Mouse (Mus musculus): ENCODE data around the gene Slc19a1.

DNA sequence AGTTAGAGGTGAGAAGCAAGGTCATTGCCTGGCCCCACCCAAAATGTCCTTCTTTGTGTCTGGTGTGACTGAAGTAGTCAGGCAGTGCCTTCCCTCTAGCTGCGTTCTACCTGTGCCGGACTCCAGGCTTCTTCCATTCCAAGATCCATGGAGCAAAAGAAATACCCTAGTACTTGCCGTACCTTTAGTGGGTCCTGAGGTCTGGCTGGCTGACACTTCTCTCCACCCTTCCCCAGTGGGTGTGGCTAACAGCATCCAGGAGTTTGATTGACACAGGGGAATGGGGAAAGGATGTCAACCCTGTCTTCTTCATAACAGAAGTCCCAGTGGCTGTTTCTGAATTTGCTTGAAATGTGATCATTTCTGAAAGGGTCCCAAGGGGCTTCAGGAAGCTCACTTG, 16.6 kb downstream of the Slc19a1 start:
- TF ChIP-seq CTCF (IDR thresholded peaks at IDR 0.05; ENCODE audit: low read depth) (no peak), EP300 (IDR thresholded peaks at IDR 0.05; ENCODE audit: low read depth) (no peak)

Measured in liver, embryonic 14.5 days (tissue).